Mouse (Mus musculus) heart, embryonic 16.5 days (tissue): Measurements from ENCODE around the gene Cabp1. TPM values are rescaled to one million over a fixed set of nuclear protein-coding genes. Genes with fewer than 3 reads are reported as not detected.

Experiments used
- ATAC-seq: fragments of 200-750 bp; cut with Nextera tagmentation; replicated peaks from 2 replicates; pipeline ENCODE4 v1.8.0; 2017; ENCODE audit warnings: moderate number of reproducible peaks; ENCODE audit not compliant: insufficient read depth, low FRiP score; ENCODE audit errors: extremely low read depth
- H3K27ac ChIP-seq: fragments of 300-500 bp; sonication (generic); 2 replicates; pipeline ENCODE4 v1.5.1; 2014; ENCODE audit warnings: mild to moderate bottlenecking, low read length, control low read depth, moderate library complexity
- H3K27me3 ChIP-seq: fragments of 300-500 bp; sonication (generic); 2 replicates; pipeline ENCODE4 v1.6.1; 2014; ENCODE audit warnings: low read length, mixed read lengths; ENCODE audit not compliant: control insufficient read depth, insufficient read depth
- H3K36me3 ChIP-seq: fragments of 300-500 bp; sonication (generic); 2 replicates; pipeline ENCODE4 v1.6.1; 2014; ENCODE audit not compliant: control insufficient read depth, insufficient read depth
- H3K4me1 ChIP-seq: fragments of 300-500 bp; sonication (generic); 2 replicates; pipeline ENCODE4 v1.6.1; 2014; ENCODE audit warnings: low read length, mixed read lengths; ENCODE audit not compliant: control insufficient read depth, insufficient read depth
- H3K4me2 ChIP-seq: fragments of 300-500 bp; sonication (generic); 2 replicates; pipeline ENCODE4 v1.6.1; 2014; ENCODE audit warnings: low read depth, mild to moderate bottlenecking, control low read depth, low read length
- H3K4me3 ChIP-seq: fragments of 300-500 bp; sonication (generic); 2 replicates; pipeline ENCODE4 v1.5.1; 2014; ENCODE audit warnings: mild to moderate bottlenecking, control low read depth, low read length
- H3K9ac ChIP-seq: fragments of 300-500 bp; sonication (generic); 2 replicates; pipeline ENCODE4 v1.6.1; 2014; ENCODE audit warnings: low read length, control low read depth
- H3K9me3 ChIP-seq: fragments of 300-500 bp; sonication (generic); replicated peaks from 2 replicates; pipeline ENCODE4 v1.6.1; 2016; ENCODE audit warnings: low read length; ENCODE audit not compliant: control insufficient read depth
- WGBS: fragments of 180-500 bp; shearing (Covaris S2); extraction: QIAGEN DNeasy Blood & Tissue Kit; methylation state at CpG from one replicate; pipeline ENCODE4 v1.1.7; 2014; 5-methylcytosine and 5-hydroxymethylcytosine counted together
- polyA plus RNA-seq: library from polyadenylated mRNA; unstranded; fragments of >200 nt; fragmentation: Nextera tagmentation; extraction: Ambion mirVana; gene quantifications from 2 replicates; pipeline ENCODE4 v1.2.1, GENCODE M21; 2015

The Cabp1 gene
- 0.51 and 1.1 TPM in 2 replicates for polyA plus RNA-seq

GRCm38 (mm10) chr5:115193669-115194625, at the start of gene Cabp1:
Gene Cabp1, minus strand, starts transcription at chr5:115194381.
- peak within 1 kb of the TSS; percentile 92 for H3K4me2 ChIP-seq
- H3K9me3 ChIP-seq: no peaks in the 10 kb centered on the region
- H3K4me1 ChIP-seq: peaks cover 16% of the 10 kb centered on the region
- H3K9ac ChIP-seq: peak within 1 kb of the TSS; percentile 45
- no peaks in the 10 kb centered on the region for H3K36me3 ChIP-seq
- WGBS: under 1% methylated on average over 107 of the region's 116 CpGs
- ATAC-seq: peak; percentile 54
- peaks cover 55% of the 10 kb centered on the region for H3K27me3 ChIP-seq
- H3K27ac ChIP-seq: no peak within 1 kb of the TSS
- peak within 1 kb of the TSS; percentile 57 for H3K4me3 ChIP-seq

- no peaks in the 10 kb centered on the region for H3K9me3 ChIP-seq
- H3K4me1 ChIP-seq: peaks cover 10% of the 10 kb centered on the region
- H3K36me3 ChIP-seq: peaks cover 48% of the 10 kb centered on the region
- WGBS: 76% methylated on average over 11 of the region's 11 CpGs
- no peak for ATAC-seq
- H3K4me3 ChIP-seq: no peak overlapping the region
- no peak overlapping the region for H3K4me2 ChIP-seq
- no peak overlapping the region for H3K9ac ChIP-seq
- H3K27me3 ChIP-seq: no peaks in the 10 kb centered on the region
- no peak overlapping the region for H3K27ac ChIP-seq
These were observed 46.0 kb upstream of the Cabp1 start for GRCm38 (mm10) chr5:115240191-115240590.

GRCm38 (mm10) chr5:115238729-115239195, 44.6 kb upstream of the Cabp1 start:
- Histone ChIP-seq H3K36me3 (peaks cover 37% of the 10 kb centered on the region), H3K9ac (peak overlapping the region; percentile 93), H3K4me3 (peak overlapping the region; percentile 95), H3K9me3 (no peaks in the 10 kb centered on the region), H3K27me3 (no peaks in the 10 kb centered on the region; the same call in 1 of the 2 replicates), H3K27ac (no peak overlapping the region), H3K4me1 (peaks cover 12% of the 10 kb centered on the region), H3K4me2 (peak overlapping the region; percentile 97)
- ATAC-seq: no peak
- 11% methylated on average over 11 of the region's 11 CpGs for WGBS

GRCm38 (mm10) chr5:115237803-115238728, 43.9 kb upstream of the Cabp1 start:
- H3K27ac ChIP-seq: peak overlapping the region; percentile 86
- no peaks in the 10 kb centered on the region; the same call in 1 of the 2 replicates for H3K27me3 ChIP-seq
- H3K36me3 ChIP-seq: peaks cover 31% of the 10 kb centered on the region
- peaks cover 12% of the 10 kb centered on the region for H3K4me1 ChIP-seq
- peak overlapping the region; percentile 97 for H3K4me2 ChIP-seq
- peak overlapping the region; percentile 95 for H3K4me3 ChIP-seq
- peak; percentile 84 for ATAC-seq
- no peaks in the 10 kb centered on the region for H3K9me3 ChIP-seq
- WGBS: under 1% methylated on average over 88 of the region's 88 CpGs
- peak overlapping the region; percentile 93 for H3K9ac ChIP-seq

GRCm38 (mm10) chr5:115235786-115236263, 41.6 kb upstream of the Cabp1 start, which contains the start of gene Pop5:
Gene Pop5, plus strand, starts transcription at chr5:115235836.
- peak within 1 kb of the TSS; percentile 95 for H3K4me2 ChIP-seq
- H3K27me3 ChIP-seq: peaks cover 2% of the 10 kb centered on the region; the same call in 1 of the 2 replicates
- H3K4me1 ChIP-seq: peaks cover 22% of the 10 kb centered on the region
- H3K27ac ChIP-seq: peak within 1 kb of the TSS; percentile 40
- peak; percentile 50 for ATAC-seq
- peaks cover 9% of the 10 kb centered on the region for H3K36me3 ChIP-seq
- H3K4me3 ChIP-seq: peak within 1 kb of the TSS; percentile 70
- 1% methylated on average over 21 of the region's 21 CpGs for WGBS
- peak within 1 kb of the TSS; percentile 84 for H3K9ac ChIP-seq
- no peaks in the 10 kb centered on the region for H3K9me3 ChIP-seq

- Histone ChIP-seq H3K4me1 (peaks cover 23% of the 10 kb centered on the region), H3K9ac (peak overlapping the region; percentile 84), H3K9me3 (no peaks in the 10 kb centered on the region), H3K4me2 (peak overlapping the region; percentile 95), H3K27ac (peak overlapping the region; percentile 40), H3K27me3 (peaks cover 2% of the 10 kb centered on the region; the same call in 1 of the 2 replicates), H3K4me3 (peak overlapping the region; percentile 70), H3K36me3 (peaks cover 4% of the 10 kb centered on the region; the same call in 1 of the 2 replicates)
- ATAC-seq: 0 out of 2 replicates have a peak, but pooled peaks have one; percentile 34
- WGBS: 0% methylated on average over 45 of the region's 45 CpGs
These were observed 41.2 kb upstream of the Cabp1 start for GRCm38 (mm10) chr5:115235323-115235771.

GRCm38 (mm10) chr5:115234519-115234918, 40.3 kb upstream of the Cabp1 start:
- no peak overlapping the region for H3K27ac ChIP-seq
- peaks cover 2% of the 10 kb centered on the region; the same call in 1 of the 2 replicates for H3K27me3 ChIP-seq
- H3K36me3 ChIP-seq: no peaks in the 10 kb centered on the region
- no peak overlapping the region for H3K4me3 ChIP-seq
- 78% methylated on average over 6 of the region's 6 CpGs for WGBS
- H3K9ac ChIP-seq: no peak overlapping the region
- no peak overlapping the region for H3K4me2 ChIP-seq
- peaks cover 23% of the 10 kb centered on the region for H3K4me1 ChIP-seq
- H3K9me3 ChIP-seq: no peaks in the 10 kb centered on the region
- ATAC-seq: no peak

GRCm38 (mm10) chr5:115233031-115233780, 39.0 kb upstream of the Cabp1 start:
- Histone ChIP-seq H3K27ac (no peak overlapping the region), H3K27me3 (peaks cover 2% of the 10 kb centered on the region; the same call in 1 of the 2 replicates), H3K36me3 (no peaks in the 10 kb centered on the region), H3K9me3 (no peaks in the 10 kb centered on the region), H3K9ac (no peak overlapping the region), H3K4me3 (no peak overlapping the region), H3K4me2 (no peak overlapping the region), H3K4me1 (peaks cover 17% of the 10 kb centered on the region)
- 90% methylated on average over 14 of the region's 14 CpGs for WGBS
- no peak for ATAC-seq
